Mouse (Mus musculus) limb, embryonic 12.5 days (tissue): Measurements from ENCODE around the gene Pik3ca. TPM values are rescaled to one million over a fixed set of nuclear protein-coding genes. Genes with fewer than 3 reads are reported as not detected.
A peak's percentile ranks its signal among the peaks of the same experiment; 100 is the strongest.

ENCODE experiments used
- ATAC-seq: fragments of 200-750 bp; cut with Nextera tagmentation; 2 replicates; pipeline ENCODE4 v1.8.0; 2017; ENCODE audit warnings: low read depth, moderate TSS enrichment; ENCODE audit not compliant: insufficient number of reproducible peaks, insufficient read depth, low FRiP score, low TSS enrichment
- H3K27ac ChIP-seq: fragments of 300-500 bp; sonication (generic); 2 replicates; pipeline ENCODE4 v1.5.1; 2016; ENCODE audit warnings: mild to moderate bottlenecking, moderate library complexity
- H3K27me3 ChIP-seq: fragments of 300-500 bp; sonication (generic); 2 replicates; pipeline ENCODE4 v1.6.1; 2016; ENCODE audit warnings: mild to moderate bottlenecking, moderate library complexity
- H3K36me3 ChIP-seq: fragments of 300-500 bp; sonication (generic); 2 replicates; pipeline ENCODE4 v1.6.1; 2016; ENCODE audit warnings: mild to moderate bottlenecking, moderate library complexity
- H3K4me1 ChIP-seq: fragments of 300-500 bp; sonication (generic); replicated peaks from 2 replicates; pipeline ENCODE4 v1.6.1; 2016
- H3K4me2 ChIP-seq: fragments of 300-500 bp; sonication (generic); 2 replicates; pipeline ENCODE4 v1.6.1; 2016; ENCODE audit warnings: mild to moderate bottlenecking, moderate library complexity
- H3K4me3 ChIP-seq: fragments of 300-500 bp; sonication (generic); replicated peaks from 2 replicates; pipeline ENCODE4 v1.5.1; 2016; ENCODE audit warnings: mild to moderate bottlenecking
- H3K9ac ChIP-seq: fragments of 300-500 bp; sonication (generic); replicated peaks from 2 replicates; pipeline ENCODE4 v1.6.1; 2016; ENCODE audit warnings: mild to moderate bottlenecking, moderate library complexity
- H3K9me3 ChIP-seq: fragments of 300-500 bp; sonication (generic); 2 replicates; pipeline ENCODE4 v1.6.1; 2016; ENCODE audit warnings: mild to moderate bottlenecking, moderate library complexity
- WGBS: fragments of 180-500 bp; shearing (Covaris S2); methylation state at CpG from one replicate; pipeline ENCODE4 v1.1.7; 2016; 5-methylcytosine and 5-hydroxymethylcytosine counted together
- polyA plus RNA-seq: library from polyadenylated mRNA; unstranded; fragments of >200 nt; fragmentation: Nextera tagmentation; extraction: Ambion mirVana; gene quantifications from 2 replicates; pipeline ENCODE4 v1.2.1, GENCODE M21; 2016

Gene Pik3ca
- polyA plus RNA-seq, 1 experiment from 2014 or later: 12.0 TPM

- no peak overlapping the region for H3K9ac ChIP-seq
- no peak overlapping the region for H3K4me2 ChIP-seq
- ATAC-seq: no peak
- H3K4me3 ChIP-seq: no peak overlapping the region
- H3K27ac ChIP-seq: no peak overlapping the region
- H3K36me3 ChIP-seq: no peaks in the 10 kb centered on the region
- no peaks in the 10 kb centered on the region for H3K27me3 ChIP-seq
- WGBS: 40% methylated on average over 2 of the region's 2 CpGs
- H3K9me3 ChIP-seq: no peaks in the 10 kb centered on the region
- H3K4me1 ChIP-seq: no peaks in the 10 kb centered on the region
Measured at GRCm38 (mm10) chr3:32379891-32380290, 17.6 kb upstream of the Pik3ca start.

DNA sequence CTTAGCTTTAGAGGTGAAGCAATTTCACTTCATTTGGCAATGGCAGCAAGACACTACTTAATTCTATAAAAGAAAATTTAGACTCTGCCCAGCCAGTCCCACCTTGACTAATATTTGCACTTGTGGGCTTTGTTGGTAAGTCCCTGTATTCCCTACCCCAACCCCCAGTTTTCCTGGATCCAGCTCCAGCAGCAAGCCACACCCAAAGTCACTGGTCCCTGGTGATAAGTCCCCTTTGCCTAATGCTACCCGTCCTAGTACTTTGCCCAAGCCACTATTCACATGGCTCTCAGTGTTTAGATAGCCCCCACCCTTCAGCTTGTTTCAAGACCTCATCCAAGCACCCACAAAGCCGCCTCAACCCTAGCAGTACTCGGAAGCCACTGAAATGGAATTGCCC, 15.9 kb upstream of the Pik3ca start:
- H3K4me3 ChIP-seq: no peak overlapping the region
- H3K9me3 ChIP-seq: no peaks in the 10 kb centered on the region
- no peaks in the 10 kb centered on the region for H3K36me3 ChIP-seq
- H3K27me3 ChIP-seq: no peaks in the 10 kb centered on the region
- H3K4me1 ChIP-seq: no peaks in the 10 kb centered on the region
- no peak overlapping the region for H3K27ac ChIP-seq
- 75% methylated on average over 3 of the region's 3 CpGs for WGBS
- no peak for ATAC-seq
- no peak overlapping the region for H3K4me2 ChIP-seq
- H3K9ac ChIP-seq: no peak overlapping the region

DNA sequence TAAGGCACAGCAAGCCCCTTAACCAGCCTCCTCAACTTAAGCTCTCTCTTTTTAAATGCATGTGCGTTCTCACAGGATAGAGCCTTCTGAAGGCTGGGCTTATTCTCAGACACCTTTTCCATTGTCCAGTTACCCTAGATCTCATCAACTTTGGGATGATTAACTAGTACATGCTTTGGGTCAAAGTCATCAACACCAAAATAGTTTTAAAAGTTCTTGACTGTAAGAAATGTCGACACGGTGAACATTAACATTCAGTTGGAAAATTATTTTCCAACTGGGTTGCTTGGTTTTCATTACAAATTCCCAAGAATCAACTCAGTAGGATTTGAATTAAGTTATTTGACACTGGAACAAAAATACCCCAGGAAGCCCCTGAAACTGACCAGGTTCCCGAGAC, 4.6 kb upstream of the Pik3ca start:
- H3K4me2 ChIP-seq: no peak overlapping the region
- H3K9me3 ChIP-seq: no peaks in the 10 kb centered on the region
- no peak overlapping the region for H3K9ac ChIP-seq
- ATAC-seq: no peak
- H3K36me3 ChIP-seq: no peaks in the 10 kb centered on the region
- no peak overlapping the region for H3K4me3 ChIP-seq
- no peak overlapping the region for H3K27ac ChIP-seq
- H3K4me1 ChIP-seq: 0 out of 2 replicates have a peak, but pooled peaks cover 5% of the 10 kb centered on the region
- 87% methylated on average over 4 of the region's 4 CpGs for WGBS
- H3K27me3 ChIP-seq: no peaks in the 10 kb centered on the region

- WGBS: 88% methylated on average over 8 of the region's 8 CpGs
- Histone ChIP-seq H3K9ac (no peak overlapping the region), H3K27ac (no peak overlapping the region), H3K9me3 (no peaks in the 10 kb centered on the region), H3K4me3 (no peak overlapping the region), H3K4me2 (no peak overlapping the region), H3K4me1 (peaks cover 11% of the 10 kb centered on the region), H3K36me3 (no peaks in the 10 kb centered on the region), H3K27me3 (no peaks in the 10 kb centered on the region)
- ATAC-seq: no peak
Measured at GRCm38 (mm10) chr3:32393986-32394385, 3.5 kb upstream of the Pik3ca start.

DNA sequence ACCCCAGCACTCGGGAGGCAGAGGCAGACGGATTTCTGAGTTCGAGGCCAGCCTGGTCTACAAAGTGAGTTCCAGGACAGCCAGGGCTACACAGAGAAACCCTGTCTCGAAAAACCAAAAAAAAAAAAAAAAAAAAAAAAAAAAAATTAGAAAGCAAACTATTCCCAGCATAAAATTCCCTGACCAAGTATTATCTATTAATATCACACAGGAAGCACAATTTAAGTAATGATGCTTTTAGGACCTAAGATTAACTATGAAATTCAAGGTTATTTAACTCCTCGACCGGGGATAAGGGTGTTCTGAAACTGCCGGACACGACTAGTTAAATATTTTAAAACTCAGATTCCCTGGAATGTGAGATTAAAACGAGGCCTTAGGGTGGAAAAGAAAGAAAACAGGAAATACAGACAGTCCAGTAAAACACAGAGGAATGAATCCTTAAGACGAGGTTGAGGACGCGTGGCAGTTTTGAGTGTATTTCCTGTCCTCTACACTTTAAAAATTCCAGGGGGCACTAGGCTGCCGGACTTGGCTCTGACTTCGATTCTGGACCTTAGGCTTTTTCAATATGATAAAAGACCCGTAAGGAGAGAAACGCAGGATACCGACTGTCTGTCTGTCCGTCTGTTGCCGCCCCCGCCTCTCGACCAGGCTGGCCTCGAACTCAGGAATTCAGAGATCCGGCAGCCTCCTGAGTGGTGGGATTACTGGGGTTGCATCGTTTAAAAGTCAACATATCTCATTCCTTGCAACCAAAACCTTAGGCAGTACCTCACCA, 1.5 kb upstream of the Pik3ca start:
- peak overlapping the region; percentile 98 for H3K27ac ChIP-seq
- peak overlapping the region; percentile 55 for H3K9ac ChIP-seq
- peak overlapping the region; percentile 81 for H3K4me3 ChIP-seq
- H3K4me1 ChIP-seq: peaks cover 29% of the 10 kb centered on the region
- no peaks in the 10 kb centered on the region for H3K9me3 ChIP-seq
- peak overlapping the region; percentile 72 for H3K4me2 ChIP-seq
- no peak for ATAC-seq
- H3K36me3 ChIP-seq: no peaks in the 10 kb centered on the region
- 25% methylated on average over 23 of the region's 24 CpGs for WGBS
- H3K27me3 ChIP-seq: no peaks in the 10 kb centered on the region

GRCm38 (mm10) chr3:32396794-32397460, 544 bp upstream of the Pik3ca start:
- Histone ChIP-seq H3K36me3 (no peaks in the 10 kb centered on the region), H3K27me3 (no peaks in the 10 kb centered on the region), H3K4me3 (peak overlapping the region; percentile 81), H3K9me3 (no peaks in the 10 kb centered on the region), H3K9ac (peak overlapping the region; percentile 95), H3K27ac (peak overlapping the region; percentile 98), H3K4me1 (peaks cover 29% of the 10 kb centered on the region), H3K4me2 (peak overlapping the region; percentile 72)
- peak; percentile 97 for ATAC-seq
- WGBS: under 1% methylated on average over 50 of the region's 77 CpGs

- H3K4me3 ChIP-seq: peak overlapping the region; percentile 81
Measured at GRCm38 (mm10) chr3:32398175-32398538, 686 bp downstream of the Pik3ca start.

DNA sequence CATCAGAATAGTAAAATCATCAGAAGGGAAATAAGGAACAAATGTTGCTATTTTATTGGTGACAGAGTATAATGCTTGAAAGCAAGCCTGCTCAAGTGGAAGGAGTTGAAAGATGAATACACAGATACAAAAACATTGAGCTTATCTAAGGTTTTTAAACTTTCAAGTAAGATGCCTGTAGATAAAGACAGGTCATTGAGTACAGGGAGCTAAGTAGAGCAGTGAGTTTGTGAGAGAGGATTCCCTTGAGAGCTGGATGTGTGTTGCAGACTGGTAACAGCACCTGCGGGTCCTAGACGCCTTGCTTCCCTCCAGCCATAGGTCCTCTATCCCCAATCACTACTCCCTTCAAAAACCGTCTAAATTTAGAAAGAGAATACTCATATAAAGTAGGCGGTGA, 1.2 kb downstream of the Pik3ca start:
- Histone ChIP-seq H3K4me2 (peak overlapping the region; percentile 67), H3K4me3 (peak overlapping the region; percentile 81; the same call in 1 of the 2 replicates), H3K4me1 (peaks cover 40% of the 10 kb centered on the region), H3K36me3 (no peaks in the 10 kb centered on the region), H3K9me3 (no peaks in the 10 kb centered on the region), H3K27ac (no peak overlapping the region), H3K9ac (no peak overlapping the region), H3K27me3 (no peaks in the 10 kb centered on the region)
- no peak for ATAC-seq
- 19% methylated on average over 4 of the region's 4 CpGs for WGBS

More at GRCm38 (mm10) chr3:32398175-32398538, 686 bp downstream of the Pik3ca start:
- no peak for ATAC-seq
- Histone ChIP-seq H3K36me3 (no peaks in the 10 kb centered on the region), H3K4me1 (peaks cover 36% of the 10 kb centered on the region), H3K4me2 (peak overlapping the region; percentile 67), H3K9ac (peak overlapping the region; percentile 95), H3K27ac (peak overlapping the region; percentile 98; the same call in 1 of the 2 replicates), H3K9me3 (no peaks in the 10 kb centered on the region), H3K27me3 (no peaks in the 10 kb centered on the region)
- 0% methylated on average over 7 of the region's 7 CpGs for WGBS

GRCm38 (mm10) chr3:32399381-32399780, 1.9 kb downstream of the Pik3ca start:
- Histone ChIP-seq H3K9ac (peak overlapping the region; percentile 23; the same call in 1 of the 2 replicates), H3K4me2 (peak overlapping the region; percentile 30), H3K27me3 (no peaks in the 10 kb centered on the region), H3K4me3 (no peak overlapping the region), H3K27ac (no peak overlapping the region), H3K4me1 (peaks cover 41% of the 10 kb centered on the region), H3K36me3 (no peaks in the 10 kb centered on the region), H3K9me3 (no peaks in the 10 kb centered on the region)
- no peak for ATAC-seq
- WGBS: 18% methylated on average over 4 of the region's 4 CpGs

- no peak for ATAC-seq
- 27% methylated on average over 2 of the region's 2 CpGs for WGBS
- Histone ChIP-seq H3K27ac (0 out of 2 replicates have a peak overlapping the region, but pooled peaks have one; percentile 31), H3K4me1 (peaks cover 41% of the 10 kb centered on the region), H3K27me3 (no peaks in the 10 kb centered on the region), H3K9ac (peak overlapping the region; percentile 23; the same call in 1 of the 2 replicates), H3K36me3 (no peaks in the 10 kb centered on the region), H3K9me3 (no peaks in the 10 kb centered on the region), H3K4me3 (no peak overlapping the region), H3K4me2 (peak overlapping the region; percentile 30)
Measured at GRCm38 (mm10) chr3:32399931-32400330, 2.5 kb downstream of the Pik3ca start.

GRCm38 (mm10) chr3:32401591-32401990, 4.1 kb downstream of the Pik3ca start:
- ATAC-seq: no peak
- Histone ChIP-seq H3K4me2 (no peak overlapping the region), H3K9me3 (no peaks in the 10 kb centered on the region), H3K4me1 (peaks cover 36% of the 10 kb centered on the region), H3K27ac (no peak overlapping the region), H3K27me3 (no peaks in the 10 kb centered on the region), H3K4me3 (no peak overlapping the region), H3K9ac (no peak overlapping the region), H3K36me3 (no peaks in the 10 kb centered on the region)
- WGBS: 68% methylated on average over 3 of the region's 3 CpGs
